Mouse (Mus musculus): ENCODE results near the gene Slc26a6.

Slc26a6 gene

DNA sequence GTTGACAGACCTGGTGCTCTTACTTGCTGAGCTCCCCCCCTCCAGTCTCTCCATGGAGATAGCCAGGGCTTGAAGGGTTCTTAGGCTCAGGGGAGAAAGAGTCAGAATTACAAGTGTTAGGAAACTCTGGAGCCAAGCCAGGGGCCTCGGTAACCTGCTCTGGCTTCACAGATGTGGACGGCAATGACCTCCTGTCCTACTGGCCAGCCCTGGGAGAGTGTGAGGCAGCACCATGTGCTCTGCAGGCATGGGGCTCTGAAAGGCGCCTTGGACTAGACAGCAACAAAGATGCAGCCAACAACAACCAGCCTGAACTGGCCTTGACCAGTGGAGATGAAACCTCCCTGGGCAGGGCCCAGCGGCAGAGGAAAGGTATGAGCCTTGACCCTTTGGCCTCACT, 5.7 kb upstream of the Slc26a6 start:
- DNase-seq (ENCODE audit: low read depth): no peak

DNA sequence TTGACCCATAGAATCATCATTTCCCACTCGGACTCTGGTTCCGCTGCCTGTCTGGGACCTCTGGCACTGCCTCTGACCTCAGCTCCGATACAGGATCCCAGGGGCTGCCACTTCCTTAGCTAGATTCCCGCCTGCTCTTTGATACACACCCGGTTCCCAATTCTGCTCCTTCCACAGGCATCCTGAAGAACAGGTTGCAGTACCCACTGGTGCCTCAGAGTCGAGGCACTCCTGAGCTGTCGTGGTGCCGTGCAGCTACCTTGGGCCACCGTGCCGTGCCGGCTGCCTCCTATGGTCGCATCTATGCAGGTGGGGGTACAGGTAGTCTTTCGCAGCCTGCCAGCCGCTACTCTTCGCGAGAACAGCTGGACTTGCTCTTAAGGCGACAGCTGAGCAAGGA, 4.7 kb upstream of the Slc26a6 start:
- DNase-seq (ENCODE audit: low read depth): no peak

DNA sequence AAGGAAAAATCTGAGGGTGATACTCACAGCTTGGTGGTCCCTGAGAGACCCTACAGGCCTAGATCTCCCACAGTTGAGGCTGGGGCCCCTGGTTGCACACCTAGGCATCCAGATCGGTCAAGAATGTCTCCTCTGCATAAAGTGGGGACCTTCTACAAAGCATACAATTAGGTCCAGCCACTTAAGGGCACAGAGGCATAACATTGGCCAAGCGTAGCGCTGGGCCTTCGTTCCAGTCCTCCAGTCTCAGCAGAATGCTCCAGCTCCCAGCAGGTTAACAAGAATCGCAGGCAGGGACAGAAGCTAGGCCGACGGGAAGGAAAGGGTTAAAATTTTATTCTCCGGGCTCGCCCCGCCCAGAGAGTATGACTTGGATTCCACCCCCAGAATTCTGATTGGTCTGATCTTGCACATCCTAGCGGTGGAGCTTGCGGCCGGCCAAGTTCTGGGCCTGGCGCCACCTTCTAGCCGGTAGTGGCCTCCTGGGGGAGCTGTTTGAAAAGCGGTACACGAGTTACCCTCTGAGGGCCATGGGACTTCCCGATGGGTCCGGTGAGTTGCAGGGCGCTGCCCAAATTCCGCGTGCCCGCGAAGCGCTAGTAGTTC, 655 bp downstream of the Slc26a6 start:
- peak; percentile 96 for DNase-seq (ENCODE audit: low read depth)

GRCm38 (mm10) chr9:108854241-108854696, 1.2 kb downstream of the Slc26a6 start:
- peak; percentile 92 for DNase-seq (ENCODE audit: low read depth)

GRCm38 (mm10) chr9:108855335-108855734, 2.3 kb downstream of the Slc26a6 start:
- no peak for DNase-seq (ENCODE audit: low read depth)

GRCm38 (mm10) chr9:108858792-108859527, 5.9 kb downstream of the Slc26a6 start:
- DNase-seq (ENCODE audit: low read depth): no peak

GRCm38 (mm10) chr9:108912308-108912707, 59.2 kb downstream of the Slc26a6 start:
- DNase-seq (ENCODE audit: low read depth): no peak

DNA sequence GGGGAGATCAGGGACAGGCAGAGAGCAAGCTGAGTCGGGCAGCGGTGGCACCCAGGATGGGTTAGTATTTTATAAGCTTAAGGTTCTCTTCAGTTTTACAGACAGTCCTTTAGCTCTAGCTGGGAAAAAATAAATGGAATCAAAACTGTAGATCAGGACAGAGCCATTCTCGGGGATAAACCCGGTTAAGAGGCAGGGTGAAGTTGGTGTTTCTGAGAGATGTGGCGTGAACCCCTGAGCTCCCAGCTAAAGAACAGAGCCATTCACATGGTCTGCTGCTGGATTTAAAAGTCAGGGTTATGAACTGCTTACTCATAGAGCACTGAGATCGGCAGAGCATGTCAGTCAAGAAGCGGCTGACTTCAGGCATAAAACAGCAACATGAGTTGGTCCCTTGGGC, 60.1 kb downstream of the Slc26a6 start:
- no peak for DNase-seq (ENCODE audit: low read depth)

DNA sequence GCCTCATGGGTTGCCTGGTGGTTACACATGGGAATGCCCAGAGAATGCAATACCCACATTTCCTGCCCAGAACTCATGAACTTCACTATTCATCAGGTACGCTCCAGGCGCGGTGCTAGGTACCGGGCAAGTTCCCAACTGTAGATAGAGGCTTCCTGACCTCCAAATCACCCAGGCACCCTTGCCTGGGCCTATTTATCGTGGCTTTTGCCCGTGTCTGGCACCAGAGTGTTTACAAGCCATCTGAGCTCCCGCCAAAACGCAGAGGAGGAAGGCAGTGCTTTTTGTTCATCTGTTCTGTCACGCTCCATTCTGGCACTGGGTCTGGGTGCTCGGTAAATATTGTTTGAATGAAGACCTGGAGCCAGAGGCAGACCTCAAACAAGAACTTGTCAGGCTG, 60.5 kb downstream of the Slc26a6 start:
- DNase-seq (ENCODE audit: low read depth): no peak

DNA sequence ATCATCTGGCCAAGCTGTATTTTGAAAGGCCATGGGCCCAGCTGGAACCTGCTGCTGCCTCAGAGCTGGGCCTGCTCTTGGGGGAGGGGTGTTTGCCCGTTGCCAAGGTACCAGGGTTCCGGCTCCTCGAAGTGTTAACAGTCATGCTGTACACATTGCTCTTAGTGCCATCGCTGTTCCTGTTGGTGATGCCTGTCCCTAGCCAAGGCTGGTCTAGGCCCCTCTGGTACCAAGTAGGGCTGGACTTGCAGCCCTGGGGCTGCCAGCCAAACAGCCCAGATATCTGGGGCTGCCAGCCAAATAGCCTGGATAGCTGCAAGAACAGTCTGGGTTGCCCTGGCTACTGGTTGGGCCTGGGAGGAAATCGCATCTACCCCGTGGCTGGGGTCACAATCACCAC, 61.4 kb downstream of the Slc26a6 start, which contains the start of gene Tmem89:
TSS of gene Tmem89 (plus strand) at position 129 of the 400 bp plus-strand sequence.
- no peak for DNase-seq (ENCODE audit: low read depth)

DNA sequence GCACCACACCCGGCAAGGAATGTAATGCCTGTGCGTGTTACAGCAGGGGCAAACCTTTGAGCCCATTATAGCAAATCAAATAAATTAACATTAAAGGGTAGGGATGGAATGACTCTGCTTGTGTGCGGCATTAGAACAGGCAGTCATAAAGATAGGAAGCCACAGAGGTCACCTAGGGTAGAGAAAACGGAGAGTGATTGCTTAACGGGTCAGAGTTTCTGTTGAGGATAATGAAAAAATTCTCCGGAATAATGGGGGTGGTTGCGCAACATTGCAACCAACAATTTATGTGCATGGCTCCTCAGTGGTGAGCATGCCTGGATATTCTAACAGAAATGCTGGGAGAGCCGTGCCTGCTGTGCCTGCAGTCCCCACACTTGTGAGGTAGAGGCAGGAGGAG, 72.8 kb downstream of the Slc26a6 start:
- DNase-seq (ENCODE audit: low read depth): no peak

- no peak for DNase-seq (ENCODE audit: low read depth)
Measured at GRCm38 (mm10) chr9:108928424-108928823, 75.3 kb downstream of the Slc26a6 start.

GRCm38 (mm10) chr9:108935991-108936390, 82.9 kb downstream of the Slc26a6 start:
- no peak for DNase-seq (ENCODE audit: low read depth)

DNA sequence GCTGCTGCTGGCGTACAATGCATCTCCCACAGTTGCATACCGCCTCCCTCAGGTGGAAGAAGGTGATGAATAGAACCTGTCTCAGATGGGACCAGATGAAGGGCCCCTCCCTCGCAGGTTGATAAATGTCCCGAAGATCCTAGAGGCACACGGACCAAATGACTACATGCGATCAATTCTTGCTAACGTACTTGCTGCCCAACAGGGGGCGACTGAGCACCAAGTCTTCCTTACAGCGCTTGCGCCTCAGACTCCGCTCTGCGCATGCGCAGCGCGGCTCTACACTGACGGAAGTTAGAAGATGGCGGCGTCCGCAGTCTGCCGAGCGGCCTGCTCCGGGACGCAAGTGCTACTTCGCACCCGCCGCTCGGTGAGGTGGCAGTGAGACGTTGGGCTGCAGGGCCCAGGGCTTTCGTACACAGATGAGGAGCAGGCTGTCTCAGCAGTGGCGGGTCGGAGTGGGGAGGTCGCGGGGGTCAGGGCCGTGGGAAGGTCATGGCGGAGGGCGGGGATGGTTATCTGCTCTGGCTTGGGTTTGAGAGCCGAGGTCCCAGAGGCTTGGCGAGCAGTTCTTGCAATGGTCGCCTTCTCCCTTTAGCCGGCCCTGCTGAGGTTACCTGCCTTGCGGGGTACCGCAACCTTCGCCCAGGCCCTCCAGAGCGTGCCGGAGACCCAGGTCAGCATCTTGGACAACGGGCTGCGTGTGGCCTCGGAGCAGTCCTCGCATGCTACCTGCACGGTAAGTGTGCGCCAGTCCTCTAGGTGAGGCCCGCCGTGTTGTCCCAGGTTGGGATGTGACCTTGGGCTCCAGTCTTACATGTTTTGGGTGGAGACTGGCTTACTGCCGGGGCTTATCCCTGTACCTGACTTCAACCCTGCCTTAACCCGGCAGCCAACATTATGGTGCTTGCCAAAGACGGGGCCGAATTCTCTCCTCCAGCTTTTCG, 83.6 kb downstream of the Slc26a6 start, which contains the start of gene Uqcrc1:
TSS of gene Uqcrc1 (plus strand) at position 216 of the 947 bp plus-strand sequence.
- DNase-seq (ENCODE audit: low read depth): peak; percentile 100

DNA sequence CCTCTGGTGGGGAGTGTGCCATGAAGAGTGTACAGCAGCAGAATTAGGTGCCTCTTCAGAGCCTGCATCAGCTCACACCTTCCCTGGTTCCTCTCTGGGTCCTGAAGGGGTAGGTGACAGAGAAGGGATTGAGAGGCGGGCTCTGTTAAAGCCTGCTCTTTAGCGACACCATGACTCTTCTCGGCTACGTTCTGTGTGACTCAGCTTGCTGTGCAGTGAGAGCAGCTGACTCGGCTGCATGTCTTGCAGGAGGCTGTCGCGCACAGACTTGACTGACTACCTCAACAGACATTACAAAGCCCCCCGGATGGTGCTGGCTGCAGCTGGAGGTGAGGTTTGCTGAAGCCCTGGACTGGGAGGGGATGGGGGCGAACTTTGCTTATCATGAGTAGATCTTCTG, 92.0 kb downstream of the Slc26a6 start:
- DNase-seq (ENCODE audit: low read depth): no peak

GRCm38 (mm10) chr9:108945608-108946007, 92.5 kb downstream of the Slc26a6 start:
- no peak for DNase-seq (ENCODE audit: low read depth)

- DNase-seq (ENCODE audit: low read depth): no peak
Measured at GRCm38 (mm10) chr9:108949231-108949966, 96.3 kb downstream of the Slc26a6 start.

DNA sequence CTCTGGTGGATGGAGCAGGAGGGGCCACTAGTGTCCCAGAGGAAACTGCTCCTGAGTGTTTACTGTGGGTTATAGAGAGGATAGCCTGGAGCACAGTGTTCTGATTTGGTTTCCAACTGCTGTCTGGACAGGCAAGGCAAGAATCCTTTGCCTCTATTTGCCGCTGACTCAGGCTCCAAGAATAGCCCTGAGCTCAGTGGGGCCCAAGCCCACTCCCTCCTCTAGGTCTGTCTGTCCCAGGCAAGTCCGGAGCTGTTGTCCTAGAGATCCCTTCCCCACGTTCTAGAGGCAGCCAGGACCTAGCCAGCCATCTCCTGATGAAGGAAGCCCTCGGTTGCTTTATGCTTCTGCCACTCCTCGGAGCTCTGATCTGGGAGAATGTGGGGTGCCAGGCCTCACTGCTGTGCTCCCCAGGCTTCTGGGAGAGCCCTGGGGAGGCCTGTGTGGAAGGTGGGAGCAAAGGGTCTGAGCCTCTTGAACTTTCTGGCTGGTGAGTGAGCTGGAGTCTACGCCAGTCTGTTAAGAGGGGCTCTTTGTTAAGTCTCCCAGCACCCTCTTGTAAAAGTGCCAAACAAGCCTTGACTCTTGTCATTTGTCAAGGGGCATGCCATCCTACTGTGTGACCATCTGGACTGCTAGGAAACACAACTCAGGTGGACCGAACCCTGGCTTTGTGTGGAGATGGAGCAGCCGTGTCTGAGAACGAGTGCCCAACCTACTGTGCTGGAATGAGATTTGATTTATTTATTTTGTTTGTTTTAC, 97.1 kb downstream of the Slc26a6 start:
- DNase-seq (ENCODE audit: low read depth): no peak

DNA sequence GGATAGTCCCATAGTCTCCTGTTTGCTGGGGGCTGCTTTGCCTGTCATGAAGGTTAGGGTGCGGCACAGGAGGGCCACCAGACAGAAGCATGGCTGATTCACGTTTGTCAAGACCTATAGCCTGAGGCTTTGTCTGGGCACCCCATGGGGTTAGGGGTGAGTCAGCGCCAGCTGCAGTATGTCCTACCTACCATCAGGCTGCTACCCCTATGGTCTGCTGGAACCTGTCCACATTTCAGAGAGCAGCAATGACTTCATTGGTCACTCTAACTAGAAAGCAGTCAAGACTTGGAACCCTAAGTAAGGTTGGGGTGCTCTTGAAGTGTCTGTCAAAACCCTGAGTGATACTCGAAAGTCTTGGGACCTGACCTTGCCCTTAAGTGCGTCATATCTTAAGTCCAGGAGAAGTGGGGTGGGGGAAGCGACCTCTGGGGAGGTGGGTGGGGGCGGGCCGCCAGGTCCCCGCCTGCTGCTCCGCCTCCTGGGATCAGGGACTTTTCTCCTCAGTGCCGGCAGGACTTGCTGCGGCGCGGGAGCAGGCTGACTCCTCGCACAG, 100.1 kb downstream of the Slc26a6 start, which contains the start of gene Col7a1:
TSS of gene Col7a1 (plus strand) at position 506 of the 556 bp plus-strand sequence.
- no peak for DNase-seq (ENCODE audit: low read depth)

GRCm38 (mm10) chr9:108955241-108955640, 102.2 kb downstream of the Slc26a6 start:
- no peak for DNase-seq (ENCODE audit: low read depth)

All from induced T-regulatory cell, adult 2 months (primary cell).